Mouse (Mus musculus): ENCODE measurements around the gene Apc2.

DNA sequence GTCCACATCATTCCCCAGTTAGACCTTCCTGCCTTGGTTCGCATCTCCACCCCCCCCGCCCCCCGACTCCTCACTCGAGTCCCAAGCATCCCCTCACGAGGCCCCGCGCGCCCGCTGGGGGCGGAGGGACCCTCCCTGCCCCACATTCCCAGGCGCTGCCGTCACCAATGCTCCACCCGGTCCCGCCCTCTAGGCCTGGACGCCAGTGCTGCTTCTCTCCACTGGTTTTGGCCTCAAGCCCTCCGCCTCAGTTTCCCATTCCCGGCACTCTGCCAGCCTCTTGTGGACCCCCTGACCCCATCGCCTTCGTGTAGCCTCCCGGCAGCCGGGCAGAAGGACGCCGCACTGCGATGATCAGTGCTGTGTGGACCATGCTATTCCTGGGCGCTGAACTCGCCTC, 53.2 kb downstream of the Apc2 start:
- no peak for TF ChIP-seq CTCF (IDR thresholded peaks at IDR 0.05; ENCODE audit: borderline replicate concordance, control insufficient read depth, extremely low read depth, insufficient read depth, low read length, poor library complexity)
- TF ChIP-seq POLR2A (IDR thresholded peaks at IDR 0.05; ENCODE audit: control insufficient read depth, extremely low read depth, insufficient read depth, low read length, poor library complexity), result no peak
